Mouse (Mus musculus) sigmoid colon, adult 10 weeks (tissue): Measurements from ENCODE around the gene Serinc1. TPM values are rescaled to one million over a fixed set of nuclear protein-coding genes. Genes with fewer than 3 reads are reported as not detected.

ENCODE experiments used
- polyA plus RNA-seq: library from polyadenylated mRNA; stranded (reverse); fragments of 350-450 nt; fragmentation: Illumina TruSeq; extraction: RNeasy Lipid Tissue Mini Kit (QIAGEN cat#74804); gene quantifications from one replicate; pipeline ENCODE4 v1.2.3, GENCODE M21; 2014; ENCODE audit warnings: low read depth, low replicate concordance

Serinc1 gene
- 437 TPM for polyA plus RNA-seq

DNA sequence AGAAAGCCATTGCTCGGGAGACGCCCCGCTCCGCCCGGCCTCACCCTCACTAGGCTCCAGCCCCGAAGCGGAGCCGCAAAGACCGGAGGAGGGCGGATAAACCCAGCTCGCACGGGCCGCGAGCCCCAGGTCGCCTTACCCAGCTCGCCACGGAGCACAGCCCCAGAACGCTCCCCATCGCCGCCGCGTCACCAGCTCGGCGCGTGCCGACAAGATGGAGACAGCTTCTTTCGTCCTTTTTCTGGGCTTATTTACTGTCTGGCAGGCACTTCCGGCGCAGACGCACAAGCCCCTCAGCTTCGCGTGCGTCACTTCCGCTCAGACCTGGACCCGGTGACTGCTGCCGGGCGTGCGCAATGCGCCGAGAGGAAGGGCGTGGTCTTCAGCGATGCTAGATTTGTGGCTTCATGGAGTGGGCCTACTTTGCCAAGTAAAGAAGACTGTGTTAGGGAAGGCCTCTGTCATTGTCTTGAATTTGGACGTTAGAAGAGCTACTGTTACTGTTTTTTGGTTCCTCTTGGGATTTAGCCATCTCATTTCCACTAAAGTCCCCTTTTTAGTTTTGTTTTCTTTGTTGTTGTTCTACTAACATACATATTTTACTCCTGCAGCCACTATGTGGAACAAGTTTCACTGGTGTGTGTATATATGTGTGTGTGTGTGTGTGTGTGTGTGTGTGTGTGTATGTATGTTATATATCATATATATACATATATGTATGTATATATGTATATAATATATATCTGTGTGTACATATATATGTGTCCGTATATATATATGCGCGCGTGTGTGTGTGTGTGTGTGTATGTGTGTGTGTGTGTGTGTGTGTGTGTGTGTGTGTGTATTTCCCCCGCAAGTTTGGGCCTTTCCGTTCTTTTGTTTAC, at the start of gene Serinc1:
Gene Serinc1 (minus strand): TSS at position 313 of the 884 bp plus-strand sequence.

DNA sequence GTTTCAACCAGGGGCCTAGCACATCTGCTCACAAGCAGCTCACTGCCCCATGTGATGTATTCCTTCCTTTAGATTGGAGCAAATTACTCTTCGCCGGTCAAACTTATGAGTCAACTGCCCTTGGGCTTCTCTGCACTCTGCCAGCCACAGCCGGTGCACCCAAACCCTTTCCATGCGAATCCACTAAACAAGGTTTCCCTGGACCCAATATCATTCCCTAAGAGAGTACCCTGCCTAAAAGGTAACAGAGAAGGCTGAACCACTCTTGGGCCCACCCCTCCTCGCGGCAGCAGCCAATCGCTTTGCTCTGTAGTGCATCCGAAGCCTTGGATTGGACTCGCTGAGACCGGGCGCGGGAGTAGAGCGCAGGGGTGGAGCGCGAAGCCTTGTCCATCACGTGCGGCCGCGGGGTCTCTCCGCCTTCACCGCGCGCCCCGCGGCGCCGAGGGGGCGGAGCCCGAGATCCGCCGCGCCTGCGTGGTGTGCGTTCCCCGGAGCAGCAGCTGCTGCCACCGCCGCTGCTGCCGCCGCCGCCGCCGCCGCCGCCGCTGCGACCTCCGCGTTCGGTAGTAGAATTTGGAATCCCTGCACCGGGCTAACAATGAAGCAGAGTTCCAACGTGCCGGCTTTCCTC, 46.3 kb downstream of the Serinc1 start, which contains the start of gene Hsf2:
Gene Hsf2 (plus strand): TSS at position 478 of the 634 bp plus-strand sequence.

Other genes with a start within 250 kb of the Serinc1 start
- 49.4 TPM for gene Hsf2, start 46.1 kb downstream of the Serinc1 start, polyA plus RNA-seq
- gene Pkib, start 99.5 kb upstream of the Serinc1 start, polyA plus RNA-seq, result 2.5 TPM